Mouse (Mus musculus): ENCODE measurements around the gene Tenm4.
"Not testable (repeated sequence)": the region's sequence is repeated elsewhere in the genome, so short reads cannot be mapped to it uniquely, and the experiment has no call there.

Tenm4 gene

DNA sequence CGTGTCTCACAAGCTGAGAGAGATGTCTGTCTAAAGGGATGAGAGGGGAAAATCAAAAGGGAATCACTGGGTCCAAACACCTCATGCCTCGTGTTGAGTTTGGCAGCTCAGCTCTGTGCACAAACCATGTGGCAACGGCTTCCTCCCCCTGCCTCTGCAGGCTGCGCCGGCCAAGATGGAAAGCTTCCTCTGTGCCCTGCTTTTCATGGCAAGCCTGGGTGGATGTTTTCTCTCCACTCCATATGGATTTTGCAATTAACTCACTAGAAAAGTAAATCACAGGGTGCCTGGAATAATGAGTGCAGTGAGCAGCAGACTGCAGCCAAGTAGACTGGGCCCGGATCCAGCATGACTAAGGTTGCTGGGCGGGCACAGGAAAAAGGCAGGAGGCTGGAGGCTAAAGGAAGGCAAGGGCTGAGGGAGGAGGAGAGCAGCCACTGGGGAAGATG lies 404.2 kb downstream of the Tenm4 start:
- CTCF ChIA-PET = no interaction called here

DNA sequence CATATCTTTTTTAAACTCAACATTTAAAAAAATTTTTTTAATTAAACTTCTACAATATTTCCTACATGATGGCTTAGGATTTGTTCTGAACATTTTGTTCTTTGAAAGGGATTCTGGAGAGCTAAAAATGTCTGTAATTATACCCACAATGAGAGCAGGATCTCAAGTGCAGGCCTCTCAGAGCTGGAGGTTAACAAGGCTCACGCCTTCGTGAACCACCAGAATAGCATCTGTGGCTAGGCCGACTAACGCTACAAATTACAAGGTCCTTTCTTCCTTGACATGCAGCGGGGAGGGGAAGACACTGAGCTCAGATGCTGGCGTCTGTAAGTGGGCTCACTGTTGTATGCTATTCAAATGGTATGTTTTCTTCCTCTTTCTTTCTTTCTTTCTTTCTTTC lies 411.7 kb downstream of the Tenm4 start:
- CTCF ChIA-PET = no interaction called here

- CTCF ChIA-PET = no interaction called here
These were observed 416.4 kb downstream of the Tenm4 start for GRCm38 (mm10) chr7:96587403-96587802.

- CTCF ChIA-PET = no interaction called here
These were observed 417.5 kb downstream of the Tenm4 start for GRCm38 (mm10) chr7:96588567-96588966.

DNA sequence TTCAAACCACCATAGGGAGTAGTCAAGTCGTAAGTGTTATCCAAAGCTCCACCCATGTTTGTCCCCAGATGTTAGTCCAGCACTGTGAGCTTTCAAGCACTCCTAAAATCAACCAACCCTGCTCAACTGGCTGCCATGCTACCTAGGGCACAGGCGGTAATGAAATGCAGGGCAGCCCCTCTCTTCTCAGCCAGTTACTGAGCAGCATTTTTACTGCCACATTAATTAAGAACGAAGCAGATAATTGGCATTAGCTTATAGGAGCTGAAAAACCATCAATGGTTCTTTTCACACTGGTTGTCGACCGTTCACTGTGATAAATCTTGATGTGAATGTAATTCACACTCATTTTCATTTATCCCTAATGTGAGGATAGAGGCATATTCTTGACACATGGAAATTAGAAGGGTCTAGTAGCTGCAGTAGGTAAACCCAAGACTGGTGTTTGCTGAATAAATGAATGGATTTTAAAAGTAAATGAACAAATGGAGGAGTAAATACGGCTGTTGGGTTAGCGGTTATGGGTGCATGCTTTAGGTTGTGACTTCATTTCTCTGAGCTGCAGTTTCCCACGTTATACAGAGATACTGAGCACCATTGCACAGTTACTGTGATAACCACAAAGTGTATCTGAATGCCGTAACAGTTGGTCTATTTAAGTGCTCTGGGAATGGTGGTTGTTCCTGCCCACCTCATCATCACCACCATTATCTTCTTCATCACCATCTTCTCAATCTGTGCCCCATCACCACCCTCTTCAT lies 424.7 kb downstream of the Tenm4 start:
- CTCF ChIA-PET = no interaction called here

GRCm38 (mm10) chr7:96596402-96597195 lies 425.6 kb downstream of the Tenm4 start:
- CTCF ChIA-PET = no interaction called here

GRCm38 (mm10) chr7:96597871-96598270 lies 426.8 kb downstream of the Tenm4 start:
- CTCF ChIA-PET = no interaction called here

DNA sequence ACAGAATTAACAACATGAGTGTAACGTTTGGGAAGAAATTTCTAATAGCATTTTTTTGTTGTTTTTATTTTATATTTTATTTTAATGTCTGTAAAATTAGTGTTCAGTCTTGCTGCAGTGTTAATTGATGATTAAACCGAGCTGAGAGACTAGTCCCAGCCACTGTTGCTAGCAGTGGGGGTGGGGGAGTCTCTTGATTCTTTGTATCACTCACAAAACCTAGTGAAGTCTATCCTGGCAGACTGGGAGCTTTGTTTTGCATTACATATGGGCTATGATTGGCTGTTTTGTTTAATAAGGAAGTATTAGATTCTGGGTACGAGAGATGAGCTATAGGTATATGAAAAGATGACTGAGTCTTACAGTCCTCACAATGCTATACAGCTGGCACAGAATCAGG lies 428.0 kb downstream of the Tenm4 start:
- CTCF ChIA-PET = no interaction called here

GRCm38 (mm10) chr7:96600381-96600941 lies 429.4 kb downstream of the Tenm4 start:
- CTCF ChIA-PET = no interaction called here

- CTCF ChIA-PET = no interaction called here
These were observed 433.2 kb downstream of the Tenm4 start for GRCm38 (mm10) chr7:96604091-96604745.

DNA sequence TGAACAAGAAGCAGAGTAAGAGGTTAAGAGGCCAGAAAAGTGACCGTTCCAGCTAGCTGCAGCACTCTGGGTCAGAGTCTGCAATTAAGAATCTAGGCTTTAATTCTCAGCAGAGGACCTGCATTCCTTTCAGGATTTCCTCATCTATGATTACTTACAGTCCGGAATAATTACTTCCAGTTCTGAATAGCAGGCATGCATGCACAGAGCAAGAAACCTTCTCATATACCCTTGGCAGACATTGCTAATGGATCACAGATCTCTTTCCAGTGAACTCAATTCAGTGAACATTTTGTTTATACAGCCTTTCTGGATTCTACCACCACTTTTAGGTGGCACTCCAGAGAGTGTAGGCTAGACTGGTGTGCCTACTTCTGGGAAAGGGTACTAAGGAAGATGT lies 434.3 kb downstream of the Tenm4 start:
- CTCF ChIA-PET = no interaction called here

- CTCF ChIA-PET = no interaction called here
These were observed 439.0 kb downstream of the Tenm4 start for GRCm38 (mm10) chr7:96609854-96610586.

GRCm38 (mm10) chr7:96617371-96617770 lies 446.3 kb downstream of the Tenm4 start:
- CTCF ChIA-PET = no interaction called here

GRCm38 (mm10) chr7:96619930-96620472 lies 449.0 kb downstream of the Tenm4 start:
- CTCF ChIA-PET = no interaction called here

GRCm38 (mm10) chr7:96626338-96626737 lies 455.3 kb downstream of the Tenm4 start:
- CTCF ChIA-PET = interaction anchor here (0.6 kb wide), 1 partner anchor 96 kb away, joined by 4 read pairs; no protein-coding TSS in a partner anchor

- CTCF ChIA-PET = not testable (repeated sequence)
These were observed 459.5 kb downstream of the Tenm4 start for GRCm38 (mm10) chr7:96630551-96630950.

DNA sequence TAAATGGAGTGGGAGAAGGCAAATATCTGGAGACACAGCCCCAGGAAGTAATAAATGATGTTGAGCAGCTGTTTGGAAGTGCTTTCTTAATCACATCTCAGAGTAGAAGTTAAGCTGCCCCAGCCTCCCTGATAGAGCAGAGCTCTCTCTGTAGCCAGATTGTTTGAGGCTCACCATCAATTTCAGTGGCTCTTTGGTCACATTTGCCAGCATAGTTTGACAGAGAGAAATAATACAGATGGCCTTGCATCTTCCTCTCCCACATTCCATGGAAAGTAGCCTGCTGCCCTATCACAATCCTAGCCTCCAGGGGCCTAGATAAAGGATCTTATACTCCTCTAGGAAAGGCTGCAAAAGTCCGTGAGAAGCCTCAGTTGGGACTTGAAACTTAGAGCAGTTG lies 462.0 kb downstream of the Tenm4 start:
- CTCF ChIA-PET = interaction anchor here (0.6 kb wide), 1 partner anchor 127 kb away, joined by 18 read pairs; no protein-coding TSS in a partner anchor

GRCm38 (mm10) chr7:96635830-96636440 lies 464.9 kb downstream of the Tenm4 start:
- CTCF ChIA-PET = no interaction called here

DNA sequence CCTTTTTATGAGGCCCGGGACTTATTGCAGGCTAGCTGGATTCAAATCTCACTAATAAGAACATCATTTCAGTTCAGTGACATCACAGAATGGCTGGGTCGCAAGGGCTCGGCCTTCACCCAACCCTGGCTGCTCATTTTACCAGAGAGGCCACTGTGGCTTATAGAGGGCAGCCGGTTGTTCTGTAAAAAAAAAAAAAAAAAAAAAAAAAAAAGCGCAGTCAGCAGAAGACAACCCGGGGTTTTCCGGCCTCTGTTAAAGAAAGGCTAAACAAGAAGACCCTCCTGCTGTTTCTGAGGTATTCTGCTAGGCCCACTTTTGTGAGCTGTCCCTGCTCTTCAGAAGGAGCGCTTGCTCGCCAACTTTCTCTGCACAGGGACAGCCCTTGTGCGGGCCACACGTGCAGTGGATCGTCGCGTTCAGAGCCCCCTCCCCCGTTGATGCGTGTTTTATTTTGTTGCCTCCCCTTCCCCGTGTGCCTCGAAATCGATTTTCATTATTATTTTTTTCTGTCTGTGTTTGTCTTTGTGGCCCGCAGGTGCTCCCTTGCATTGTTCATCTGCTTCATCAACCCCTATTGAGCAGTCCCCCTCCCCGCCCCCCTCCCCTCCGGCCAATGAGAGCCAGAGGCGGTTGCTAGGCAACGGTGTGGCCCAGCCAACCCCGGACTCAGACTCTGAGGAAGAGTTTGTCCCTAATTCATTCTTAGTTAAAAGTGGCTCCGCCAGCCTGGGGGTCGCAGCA lies 472.6 kb downstream of the Tenm4 start:
- CTCF ChIA-PET = interaction anchor here (0.5 kb wide), 1 partner anchor 1176 kb away, joined by 3 read pairs; no protein-coding TSS in a partner anchor

DNA sequence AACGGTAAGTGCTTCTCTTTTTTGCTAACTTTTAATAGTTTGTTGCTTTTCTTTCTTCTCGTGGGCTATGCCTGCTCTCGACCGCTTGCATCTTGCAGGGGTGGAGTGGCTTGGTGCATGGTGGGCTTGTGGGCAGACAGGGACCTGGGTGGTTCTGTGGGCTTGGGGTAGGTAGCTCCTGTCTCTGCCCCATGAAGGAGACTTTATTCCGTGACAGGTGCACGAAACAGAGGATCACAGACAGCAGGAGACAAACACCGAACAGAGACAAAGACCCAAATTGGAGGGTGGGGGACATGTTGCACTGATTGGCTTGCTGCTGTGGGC lies 473.1 kb downstream of the Tenm4 start:
- CTCF ChIA-PET = interaction anchor here (0.5 kb wide), 1 partner anchor 1175 kb away, joined by 3 read pairs; no protein-coding TSS in a partner anchor

Measured in spleen, embryonic (tissue).